Mouse (Mus musculus) spleen, postnatal 0 days (tissue): Measurements from ENCODE around the gene Ovch2. TPM values are rescaled to one million over a fixed set of nuclear protein-coding genes. Genes with fewer than 3 reads are reported as not detected.

Experiments used
- polyA plus RNA-seq: library from polyadenylated mRNA; unstranded; fragments of >200 nt; fragmentation: Nextera tagmentation; extraction: Ambion mirVana; gene quantifications from 2 replicates; pipeline ENCODE4 v1.2.1, GENCODE M21; 2015

The Ovch2 gene
- not detected in 2 replicates for polyA plus RNA-seq

GRCm38 (mm10) chr7:107801108-107801507 is at the start of gene Ovch2:
Ovch2 (minus strand) TSS chr7:107801208.

GRCm38 (mm10) chr7:107847390-107847789 is 46.4 kb upstream of the Ovch2 start, which contains the start of gene Olfr470:
Olfr470 (minus strand) TSS chr7:107847490.

GRCm38 (mm10) chr7:107825441-107825840 is 24.4 kb upstream of the Ovch2 start, which contains the start of gene Olfr469:
Olfr469 (minus strand) TSS chr7:107825541.

GRCm38 (mm10) chr7:107811963-107812362 is 11.0 kb upstream of the Ovch2 start, which contains the start of gene Olfr467:
Olfr467 (plus strand) TSS chr7:107812263.

GRCm38 (mm10) chr7:107757308-107758151 is 43.5 kb downstream of the Ovch2 start, which contains the start of gene Cyb5r2:
Cyb5r2 (minus strand) TSS chr7:107758032.

Other genes starting within 250 kb of the Ovch2 start
- 6.7 and 9.8 TPM in 2 replicates for gene Olfml1, start 233.8 kb downstream of the Ovch2 start, polyA plus RNA-seq
- 4.4 and 5.1 TPM in 2 replicates for gene Ppfibp2, start 206.0 kb downstream of the Ovch2 start, polyA plus RNA-seq
- 0.20 TPM in 1 of 2 replicates, not detected in the other for gene 5330417H12Rik, start 176.0 kb downstream of the Ovch2 start, polyA plus RNA-seq
- 0.06 and 0.17 TPM in 2 replicates for gene Cyb5r2, start 43.2 kb downstream of the Ovch2 start, polyA plus RNA-seq
- gene Olfr467, start 11.1 kb upstream of the Ovch2 start, polyA plus RNA-seq = not detected in 2 replicates
- gene Olfr469, start 24.3 kb upstream of the Ovch2 start, polyA plus RNA-seq = not detected in 2 replicates
- gene Olfr470, start 46.3 kb upstream of the Ovch2 start, polyA plus RNA-seq = not detected in 2 replicates
- not detected in 2 replicates for gene Olfr472, start 96.7 kb upstream of the Ovch2 start, polyA plus RNA-seq
- gene Olfr473, start 129.2 kb upstream of the Ovch2 start, polyA plus RNA-seq = not detected in 2 replicates
- not detected in 2 replicates for gene Olfr474, start 153.4 kb upstream of the Ovch2 start, polyA plus RNA-seq
- gene Olfr476, start 163.6 kb upstream of the Ovch2 start, polyA plus RNA-seq = not detected in 2 replicates
- gene Olfr477, start 185.5 kb upstream of the Ovch2 start, polyA plus RNA-seq = not detected in 2 replicates
- gene Olfr478, start 232.8 kb upstream of the Ovch2 start, polyA plus RNA-seq = not detected in 2 replicates
- gene Olfr479, start 249.5 kb upstream of the Ovch2 start, polyA plus RNA-seq = not detected in 2 replicates